Mouse (Mus musculus) heart, postnatal 14 days (tissue): ENCODE data around the gene Gcn1l1. TPM values are rescaled to one million over a fixed set of nuclear protein-coding genes. Genes with fewer than 3 reads are reported as not detected.
"Not testable (repeated sequence)": the region's sequence is repeated elsewhere in the genome, so short reads cannot be mapped to it uniquely, and the experiment has no call there.

ENCODE experiments used
- DNase-seq, 2 experiments: peaks; one replicate each; pipeline ENCODE4 v3.0.0; 2021 to 2022
- intact Hi-C: fragments of 180-260 bp; cut with DNase I; formaldehyde crosslinking; loops from one replicate; pipeline ENCODE4 v1.15.1; 2025
- total RNA-seq, 2 experiments: library from RNA; stranded (reverse); gene quantifications; 2 replicates each; pipeline ENCODE4 v1.2.3; 2021

Gene Gcn1l1
- total RNA-seq, 2 experiments from 2014 or later: 45.1 to 46.6 TPM

- DNase-seq: no peak
- intact Hi-C loops: no loop called here
Measured at GRCm38 (mm10) chr5:115554536-115555291, 10.3 kb upstream of the Gcn1l1 start.

- peak; percentile 73 to 85 for DNase-seq
- intact Hi-C loops: no loop called here
Measured at GRCm38 (mm10) chr5:115556217-115556616, 8.8 kb upstream of the Gcn1l1 start.

- intact Hi-C loops: loop anchor here (2.0 kb wide), 1 partner anchor 19 kb away; no protein-coding TSS in a partner anchor
- no peak for DNase-seq
Measured at GRCm38 (mm10) chr5:115558182-115558794, 6.8 kb upstream of the Gcn1l1 start.

DNA sequence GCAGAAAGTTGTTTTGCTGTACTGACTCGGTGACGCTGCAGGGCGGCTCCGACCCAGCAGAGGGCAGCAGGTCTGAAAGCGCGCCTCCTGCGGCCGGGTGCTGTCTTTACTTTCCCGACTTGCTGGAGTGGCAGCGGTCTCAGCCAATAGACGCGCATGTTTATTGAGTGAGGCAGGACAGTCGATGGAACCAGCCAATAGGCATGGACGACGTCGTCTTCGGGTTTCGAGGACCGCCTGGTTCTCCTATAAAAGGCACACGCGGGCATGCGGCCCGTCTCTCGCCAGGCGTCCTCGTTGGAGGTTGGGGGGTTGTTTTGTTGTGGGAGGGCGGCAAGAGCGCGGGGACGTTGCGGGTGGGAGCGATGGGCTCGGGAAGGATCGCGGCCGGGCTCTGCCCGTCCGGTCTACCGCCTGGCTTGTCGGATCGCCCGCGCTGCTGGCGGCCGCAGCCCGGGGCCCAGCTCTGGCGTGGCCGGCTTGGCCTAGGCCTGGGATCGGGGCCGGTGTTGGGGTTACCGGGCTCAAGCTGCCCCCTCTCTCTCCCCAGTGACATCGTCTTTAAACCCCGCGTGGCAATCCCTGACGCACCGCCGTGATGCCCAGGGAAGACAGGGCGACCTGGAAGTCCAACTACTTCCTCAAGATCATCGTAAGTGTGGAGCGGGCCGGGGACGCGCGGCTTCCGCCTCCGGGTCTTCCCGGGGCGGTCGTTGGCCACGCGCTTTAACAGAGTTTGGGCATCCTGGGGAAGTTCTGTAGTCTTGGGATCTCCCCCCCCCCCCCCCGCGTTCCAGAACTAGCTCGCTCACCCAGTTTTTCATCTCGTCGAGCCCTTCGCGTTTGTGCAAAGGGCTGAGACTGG, 5.6 kb upstream of the Gcn1l1 start, which contains the start of gene Rplp0:
Rplp0 (plus strand) TSS at position 231 of the 865 bp plus-strand sequence.
- intact Hi-C loops: loop anchor here (2.0 kb wide), 1 partner anchor 21 kb away; no protein-coding TSS in a partner anchor
- peak; percentile 100 for DNase-seq

- DNase-seq: no peak
- intact Hi-C loops: no loop called here
Measured at GRCm38 (mm10) chr5:115560336-115560905, 4.6 kb upstream of the Gcn1l1 start.

- intact Hi-C loops: no loop called here
- no peak for DNase-seq
Measured at GRCm38 (mm10) chr5:115563771-115564585, 1.1 kb upstream of the Gcn1l1 start.

DNA sequence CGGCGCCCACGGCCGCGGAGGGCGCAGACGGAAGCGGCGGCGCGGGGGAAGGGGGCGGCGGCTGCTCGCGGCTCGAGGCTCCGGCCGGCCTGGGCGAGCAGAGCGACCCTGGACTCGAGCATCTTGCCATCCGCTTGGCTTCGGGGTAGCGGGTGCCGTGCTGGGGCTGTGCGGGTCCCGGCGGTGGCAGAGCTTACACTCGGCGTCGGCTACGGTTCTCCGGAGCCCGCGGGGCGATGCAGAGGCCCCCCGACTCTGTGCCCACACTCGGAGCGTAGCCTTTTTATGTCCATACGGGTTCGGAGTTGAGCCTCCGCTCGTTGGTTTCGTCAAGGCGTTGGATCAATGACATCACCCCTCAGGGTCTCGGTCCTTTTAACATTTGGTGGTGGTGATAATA, 349 bp downstream of the Gcn1l1 start:
- DNase-seq: no peak
- intact Hi-C loops: no loop called here

DNA sequence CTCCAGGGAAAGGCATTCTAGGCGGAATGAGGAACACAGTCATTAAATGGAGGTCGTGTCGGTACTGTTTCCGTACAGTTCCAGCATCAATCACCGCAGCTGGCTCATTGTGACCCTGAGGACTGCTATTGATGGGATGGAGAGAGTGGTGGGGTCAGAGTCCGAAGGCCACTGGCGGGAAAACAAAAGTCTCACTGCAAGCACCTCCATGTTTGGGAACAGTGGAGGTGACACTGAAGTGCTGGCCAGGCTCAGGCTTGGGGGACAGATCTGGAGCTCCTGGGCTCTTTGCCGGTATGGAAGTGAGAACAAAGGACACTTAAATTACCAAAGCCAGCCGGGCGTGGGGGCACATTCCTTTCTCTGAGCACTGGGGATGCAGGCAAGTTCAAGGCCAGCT, 3.6 kb downstream of the Gcn1l1 start:
- DNase-seq: no peak
- intact Hi-C loops: no loop called here

GRCm38 (mm10) chr5:115569308-115569707, 4.3 kb downstream of the Gcn1l1 start:
- no peak for DNase-seq
- intact Hi-C loops: no loop called here

DNA sequence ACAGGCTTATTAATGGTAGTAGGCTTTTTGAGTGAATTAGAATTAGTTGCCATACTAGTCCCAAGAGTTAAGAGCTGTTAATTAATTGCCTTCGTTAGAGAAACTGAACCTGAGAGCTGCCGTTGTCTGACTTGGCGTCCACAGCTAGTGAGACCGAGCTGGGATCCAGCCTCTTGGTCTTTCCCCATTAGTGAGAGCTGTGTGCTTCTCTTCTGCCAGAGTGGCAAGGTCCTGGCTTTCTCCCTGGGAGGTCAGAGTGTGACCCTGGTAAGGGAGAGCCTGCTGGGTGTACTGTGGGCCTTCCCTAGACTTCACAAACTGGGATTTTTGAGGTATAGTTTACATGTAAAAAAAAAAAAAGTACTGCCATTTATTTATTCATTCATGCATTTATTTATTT, 4.7 kb downstream of the Gcn1l1 start:
- intact Hi-C loops: loop anchor here (10.0 kb wide), 1 partner anchor 1555 kb away; the partner anchor contains the start of gene Taok3
- DNase-seq: no peak

DNA sequence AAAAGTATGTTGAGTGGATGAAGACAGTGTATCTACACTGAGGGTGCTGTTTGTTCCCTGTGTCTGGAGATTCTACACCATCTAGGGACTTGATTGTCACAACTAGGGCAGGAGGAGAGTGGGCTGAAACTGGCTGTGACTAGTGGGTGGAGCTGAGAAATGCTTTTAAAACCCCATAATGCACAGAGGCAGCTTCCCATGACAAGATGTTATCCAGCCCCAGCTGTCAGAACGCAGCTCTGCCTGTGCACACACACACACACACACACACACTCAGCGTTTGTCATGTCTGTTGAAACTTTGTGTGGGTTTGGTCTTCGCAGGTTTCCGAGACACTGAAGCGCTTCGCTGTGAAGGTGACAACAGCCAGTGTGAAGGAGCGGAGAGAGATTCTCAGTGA, 6.0 kb downstream of the Gcn1l1 start:
- intact Hi-C loops: loop anchor here (10.0 kb wide), 1 partner anchor 1554 kb away; the partner anchor contains the start of gene Taok3
- no peak for DNase-seq

DNA sequence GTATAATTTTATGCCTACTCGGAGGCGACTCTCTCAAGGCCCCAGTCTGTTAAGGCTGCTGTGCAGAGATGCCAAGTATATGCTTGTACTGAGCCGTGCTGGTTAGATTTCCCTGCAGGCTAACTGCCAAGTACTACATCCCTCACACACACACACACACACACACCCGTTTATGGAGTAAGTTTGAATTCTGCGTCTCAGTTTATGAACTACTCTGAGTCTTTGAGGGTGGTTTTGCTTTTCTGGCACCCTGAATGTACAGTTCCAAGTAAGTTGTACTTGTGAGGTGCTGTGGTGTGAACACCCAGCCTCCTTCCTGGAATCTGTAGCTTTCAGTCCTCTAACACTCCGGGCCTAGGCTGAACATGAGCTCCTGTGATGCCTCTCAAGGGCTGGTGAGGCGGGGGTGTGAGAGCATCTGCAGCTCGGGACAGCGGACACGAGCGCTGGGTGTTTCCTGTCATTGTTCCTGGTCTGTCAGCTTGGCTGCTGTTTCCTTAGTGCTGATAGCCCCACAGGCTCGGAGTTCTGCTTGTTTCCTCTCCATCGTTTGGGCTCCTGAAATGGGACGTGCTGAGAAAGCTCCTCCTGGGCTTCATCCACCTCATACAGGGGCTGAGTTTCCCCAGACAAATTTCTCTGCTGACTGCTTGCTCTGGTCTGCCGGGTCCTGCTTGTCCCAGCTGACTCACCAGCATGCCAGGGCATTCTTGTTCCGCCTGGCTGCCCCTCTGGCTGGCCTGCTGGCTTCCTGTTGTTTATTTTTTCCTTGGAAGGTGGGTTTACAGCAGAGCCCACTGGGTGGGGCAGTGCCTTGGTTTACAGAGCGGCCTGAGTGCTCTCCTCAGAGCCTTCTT, 7.9 kb downstream of the Gcn1l1 start:
- intact Hi-C loops: loop anchor here (10.0 kb wide), 1 partner anchor 1552 kb away; the partner anchor contains the start of gene Taok3
- DNase-seq: peak; percentile 49 to 62

DNA sequence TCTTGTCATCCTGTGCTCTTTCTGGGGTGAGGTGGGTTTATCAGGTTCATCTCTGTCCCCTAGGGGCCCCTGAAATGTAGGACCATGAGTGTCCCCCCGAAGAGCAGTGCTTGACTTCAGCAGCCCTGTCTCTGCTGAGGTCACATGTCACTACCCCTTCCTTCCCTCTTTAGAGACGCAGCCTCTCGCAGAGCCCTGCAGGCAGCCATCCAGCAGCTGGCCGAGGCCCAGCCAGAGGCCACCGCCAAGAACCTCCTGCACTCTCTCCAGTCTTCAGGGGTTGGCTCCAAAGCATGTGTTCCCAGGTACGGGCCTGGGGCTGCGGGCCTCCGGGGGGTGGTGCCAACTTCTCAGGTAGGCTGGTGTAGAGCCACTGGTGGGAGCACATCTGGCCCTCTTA, 9.9 kb downstream of the Gcn1l1 start:
- intact Hi-C loops: loop anchor here (10.0 kb wide), 1 partner anchor 1550 kb away; the partner anchor contains the start of gene Taok3

GRCm38 (mm10) chr5:115577686-115578085, 12.6 kb downstream of the Gcn1l1 start:
- intact Hi-C loops: loop anchor here (10.0 kb wide), 1 partner anchor 1547 kb away; the partner anchor contains the start of gene Taok3
- not testable (repeated sequence) for DNase-seq

More for the DNA sequence above, 9.9 kb downstream of the Gcn1l1 start:
- peak; percentile 79 to 85 for DNase-seq

GRCm38 (mm10) chr5:115578922-115579321, 13.9 kb downstream of the Gcn1l1 start:
- intact Hi-C loops: loop anchor here (10.0 kb wide), 1 partner anchor 1546 kb away; the partner anchor contains the start of gene Taok3
- no peak for DNase-seq

DNA sequence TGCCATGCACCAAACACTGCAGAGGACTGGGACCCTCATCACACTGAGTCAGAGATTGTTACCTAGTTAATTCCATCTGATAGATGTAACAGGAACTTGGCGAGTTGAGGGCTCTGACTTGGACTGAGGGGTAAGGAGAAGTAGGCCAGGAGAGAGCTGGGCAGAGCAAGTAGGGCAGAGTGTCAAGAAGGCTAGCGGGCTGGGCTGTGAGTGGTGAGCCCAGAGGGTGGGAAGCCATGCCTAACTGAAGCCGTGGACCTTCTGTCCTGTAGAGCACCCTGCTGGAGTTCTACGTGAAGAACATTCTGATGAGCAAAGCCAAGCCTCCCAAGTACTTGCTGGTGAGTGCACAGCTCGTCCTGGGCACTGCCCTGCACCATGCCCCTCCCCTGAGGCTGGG, 14.3 kb downstream of the Gcn1l1 start:
- no peak for DNase-seq
- intact Hi-C loops: loop anchor here (10.0 kb wide), 1 partner anchor 1545 kb away; the partner anchor contains the start of gene Taok3

DNA sequence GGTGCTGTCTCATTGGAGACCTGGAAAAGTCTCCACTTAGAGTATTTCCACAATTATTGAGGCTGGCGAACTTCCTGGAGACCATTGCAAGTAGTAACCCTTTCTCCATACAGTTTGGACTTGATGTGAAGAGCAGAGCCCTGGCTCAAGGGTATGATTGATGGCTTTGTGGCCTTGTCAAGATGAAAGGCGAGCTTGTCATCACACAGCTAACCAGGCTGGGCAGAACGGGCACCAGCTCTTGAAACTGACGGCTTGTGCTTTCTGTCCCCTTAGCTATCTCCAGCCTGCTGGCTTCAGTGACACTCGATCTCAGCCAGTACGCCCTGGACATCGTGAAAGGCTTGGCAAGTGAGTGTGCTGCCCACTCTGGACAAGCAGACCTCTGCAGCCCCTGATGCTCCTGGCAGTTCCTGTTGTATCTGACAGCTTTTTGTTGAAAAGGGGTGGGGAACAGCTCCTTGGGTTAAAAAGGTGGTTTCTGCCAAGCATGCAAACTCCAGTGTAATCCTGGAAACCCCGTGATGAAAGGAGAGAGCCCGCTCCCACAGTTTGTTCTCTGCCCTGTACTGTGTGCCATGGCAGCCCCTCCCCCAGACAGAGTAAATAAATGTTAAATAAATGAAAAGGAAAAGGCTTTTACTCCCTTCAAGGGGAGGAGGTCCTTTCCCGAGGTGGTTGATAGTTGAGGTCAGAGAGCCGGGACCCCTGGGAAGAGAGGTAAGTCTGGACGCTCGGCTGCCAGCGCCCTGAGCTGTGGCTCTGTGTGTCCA, 15.4 kb downstream of the Gcn1l1 start:
- no peak for DNase-seq
- intact Hi-C loops: no loop called here
